Mouse (Mus musculus) adrenal gland, adult 18-20 months (tissue): ENCODE data around the gene Inka2. TPM values are rescaled to one million over a fixed set of nuclear protein-coding genes. Genes with fewer than 3 reads are reported as not detected.
A peak's percentile ranks its signal among the peaks of the same experiment; 100 is the strongest.

ENCODE experiments used
- DNase-seq, 2 experiments: peaks; one replicate each; pipeline ENCODE4 v3.0.0; 2021 to 2022; ENCODE audit warnings: low spot score in 2 of 2
- total RNA-seq, 2 experiments: library from RNA; stranded (reverse); gene quantifications; 1 replicate in 1 of 2; 2 replicates in 1 of 2; pipeline ENCODE4 v1.2.3; 2021

Gene Inka2
- total RNA-seq, 2 experiments from 2014 or later, result 3.8 to 3.9 TPM

DNA sequence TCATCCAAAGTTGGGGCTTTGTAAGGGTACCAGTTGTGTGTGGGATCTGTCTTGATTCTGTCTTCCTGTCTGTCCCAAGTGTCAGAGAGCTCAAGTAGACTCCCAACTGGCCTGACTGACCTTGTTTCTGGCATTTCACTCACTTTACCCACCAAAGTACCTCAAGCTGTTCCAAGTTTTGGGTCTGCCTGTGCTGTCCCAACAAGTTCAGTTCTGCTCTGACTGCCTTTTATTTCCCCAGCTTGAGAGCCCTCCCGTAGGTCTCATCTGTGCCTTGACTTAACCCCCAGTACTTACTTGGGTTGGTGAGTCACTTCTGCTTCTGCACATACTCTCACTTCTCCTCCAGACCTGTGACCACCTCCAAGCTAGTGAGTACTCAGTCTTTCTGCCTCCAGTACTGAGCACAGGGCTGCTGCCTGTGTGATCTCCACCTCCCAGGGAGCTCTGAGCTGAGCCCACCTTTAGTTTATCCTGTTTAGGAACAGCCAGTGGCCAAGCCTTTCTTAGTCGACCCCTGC, 17.3 kb downstream of the Inka2 start:
- no peak for DNase-seq

DNA sequence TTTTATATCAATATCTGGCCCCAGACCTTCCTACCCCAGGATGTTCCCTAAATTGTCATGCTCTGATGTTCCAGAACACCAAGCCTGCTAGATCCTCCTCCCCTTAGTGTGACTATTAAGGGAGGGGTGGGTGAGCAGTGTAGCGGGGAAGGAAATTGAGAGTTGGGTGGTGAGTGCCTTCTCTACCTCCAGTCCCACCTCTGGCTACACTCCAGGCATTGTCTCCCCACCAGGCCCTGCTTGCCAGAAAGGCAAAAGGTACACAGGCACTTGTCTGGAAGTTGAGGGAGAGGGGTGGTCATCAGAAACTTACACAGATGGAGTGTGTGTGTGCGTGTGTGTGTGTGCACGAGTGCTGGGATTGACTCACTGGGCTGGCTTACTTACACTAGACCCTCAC, 18.1 kb downstream of the Inka2 start:
- no peak for DNase-seq

DNA sequence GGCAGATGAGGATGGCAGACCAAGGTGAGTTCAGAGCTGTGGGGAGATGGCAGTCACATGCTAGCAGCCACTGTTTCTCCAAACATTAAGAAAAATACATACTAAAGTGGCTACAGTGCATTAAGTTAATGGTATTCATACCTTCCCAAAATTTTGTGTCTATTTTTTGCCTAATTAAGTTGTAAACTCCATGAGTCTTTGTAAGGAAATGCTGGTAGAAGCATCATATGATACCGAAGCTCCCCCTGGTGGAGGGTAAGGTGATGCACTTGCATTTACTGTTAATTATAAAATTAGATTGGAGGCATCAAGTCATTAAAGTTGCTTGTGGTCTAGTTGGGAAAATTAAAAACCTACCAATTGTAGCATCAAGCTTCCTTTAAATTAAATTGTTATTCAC, 21.6 kb downstream of the Inka2 start:
- DNase-seq, result peak; percentile 45 to 59

DNA sequence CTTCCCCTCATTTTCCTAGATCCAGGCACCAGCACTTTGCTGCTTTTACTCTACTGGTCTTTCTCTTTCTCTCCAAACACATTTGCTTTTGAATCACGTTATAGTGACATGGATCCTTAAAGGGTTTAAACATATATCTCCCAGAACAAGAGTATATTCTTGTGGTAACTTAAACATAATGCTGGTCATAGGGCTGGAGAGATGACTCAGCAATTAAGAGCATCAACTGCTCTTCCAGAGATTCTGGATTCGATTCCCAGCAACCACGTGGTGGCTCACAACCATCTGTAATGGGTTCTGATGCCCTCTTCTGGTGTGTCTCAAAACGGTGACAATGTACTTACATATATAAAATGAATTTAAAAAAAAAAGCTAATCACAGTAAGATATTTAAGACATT, 28.0 kb downstream of the Inka2 start:
- no peak for DNase-seq

DNA sequence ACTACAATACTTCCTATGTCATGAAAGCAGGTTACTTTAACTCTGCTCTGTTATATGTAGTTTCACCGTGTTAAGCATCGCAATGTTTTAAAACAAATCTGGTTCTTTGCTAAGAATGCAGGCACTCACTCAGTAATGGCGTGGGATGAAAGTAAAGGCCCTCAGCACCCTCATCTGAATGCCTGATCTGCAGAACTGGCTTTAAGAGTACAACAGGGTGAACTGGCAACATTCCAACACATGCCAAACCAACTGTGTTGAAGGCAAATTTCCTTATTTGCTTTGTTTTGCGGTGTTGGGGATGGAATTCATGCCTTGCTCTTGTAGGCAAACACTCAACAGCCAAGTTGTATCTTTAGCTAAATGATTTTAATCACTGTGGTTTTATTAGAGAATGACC, 29.1 kb downstream of the Inka2 start:
- DNase-seq, result no peak

DNA sequence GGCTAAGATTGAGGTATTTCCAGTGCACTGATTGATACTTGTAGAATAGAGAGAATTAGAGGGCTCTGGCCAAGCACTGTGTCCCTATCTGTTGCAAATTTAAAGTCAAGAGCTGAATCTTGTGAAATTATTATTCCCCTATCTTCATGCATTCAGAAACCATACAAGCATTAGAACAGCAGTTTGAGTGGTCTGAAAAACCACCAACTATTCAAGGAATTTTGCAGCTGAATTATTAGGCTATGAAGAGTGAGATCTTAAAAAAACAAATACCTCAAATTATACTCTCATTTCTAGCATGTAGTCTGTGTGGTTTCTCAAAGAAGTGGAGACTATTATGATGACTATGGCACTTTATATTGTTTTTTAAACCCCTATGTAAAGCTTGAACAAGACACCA, 30.9 kb downstream of the Inka2 start:
- DNase-seq, result no peak

DNA sequence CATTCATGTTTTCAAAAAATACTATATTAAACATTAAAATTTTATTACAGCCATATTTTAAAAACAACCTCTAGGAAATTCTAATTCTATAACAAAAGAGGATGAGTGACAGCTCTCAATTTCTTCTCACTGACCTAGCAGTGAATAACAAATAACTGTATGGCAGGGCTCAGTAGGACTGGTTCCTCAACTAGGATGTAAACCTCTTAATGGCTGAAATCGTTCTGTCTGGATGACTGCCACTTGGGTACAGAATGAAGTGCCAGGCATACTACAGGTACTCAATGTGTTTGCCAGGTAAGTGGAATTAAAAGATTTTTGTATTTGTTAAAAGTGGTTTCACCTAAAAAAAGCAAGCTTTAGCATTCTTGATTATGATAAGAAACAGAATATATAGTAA, 31.7 kb downstream of the Inka2 start:
- no peak for DNase-seq

DNA sequence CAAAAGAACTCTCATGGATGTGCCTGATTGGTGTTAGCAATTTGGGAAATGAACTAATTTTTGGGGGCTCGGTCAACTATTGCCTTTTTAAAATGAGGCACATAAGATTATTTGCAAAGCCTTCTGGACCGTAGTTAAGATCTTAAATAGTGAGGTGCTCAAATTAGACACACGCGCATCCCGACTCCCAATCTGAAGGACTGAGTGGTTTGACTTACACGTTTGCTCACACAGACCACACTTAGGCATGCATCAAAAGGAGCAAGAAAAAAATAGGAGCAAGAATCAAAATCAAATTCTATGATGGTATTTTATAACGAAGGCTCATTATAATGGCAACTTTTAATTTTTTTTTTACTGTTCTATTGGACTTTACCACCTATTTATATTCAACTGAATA, 32.7 kb downstream of the Inka2 start:
- DNase-seq, result no peak

DNA sequence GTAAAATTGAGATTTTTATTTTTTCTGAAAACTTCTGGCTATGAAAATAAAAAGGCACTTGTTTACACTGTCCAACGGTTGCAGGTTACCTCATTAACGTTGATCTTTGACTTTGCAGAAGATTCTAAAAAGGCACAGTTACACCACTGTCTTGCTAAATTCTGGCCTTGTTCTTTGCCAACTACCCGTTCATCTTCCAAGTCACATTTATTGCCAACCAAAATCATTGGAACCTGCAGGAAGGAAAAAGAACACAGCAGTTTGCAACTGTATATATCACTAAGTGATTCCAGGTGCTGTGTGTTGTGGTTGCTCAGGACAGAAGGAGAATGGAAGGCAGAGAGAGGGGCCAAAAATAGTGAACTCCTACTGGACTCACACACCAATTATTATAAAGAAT, 33.3 kb downstream of the Inka2 start:
- DNase-seq, result no peak

DNA sequence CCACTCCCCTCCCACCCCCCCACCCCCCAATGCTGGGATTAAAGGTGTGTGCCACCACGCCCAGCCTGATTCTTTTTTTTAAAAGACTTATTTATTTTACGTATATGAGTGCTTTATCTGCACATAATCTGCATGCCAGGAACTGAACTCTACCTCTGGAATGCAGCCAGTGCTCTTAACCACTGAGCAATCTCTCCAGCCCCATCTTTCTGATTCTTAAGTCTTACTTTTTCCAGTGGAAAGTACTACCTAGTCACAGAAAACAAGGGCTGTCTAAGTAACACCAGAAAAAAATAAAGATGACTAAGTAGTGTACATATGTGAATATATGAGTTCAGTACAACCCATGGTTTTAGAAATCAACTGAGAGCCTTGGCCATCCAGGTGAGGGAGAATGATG, 42.1 kb downstream of the Inka2 start:
- DNase-seq, result no peak

DNA sequence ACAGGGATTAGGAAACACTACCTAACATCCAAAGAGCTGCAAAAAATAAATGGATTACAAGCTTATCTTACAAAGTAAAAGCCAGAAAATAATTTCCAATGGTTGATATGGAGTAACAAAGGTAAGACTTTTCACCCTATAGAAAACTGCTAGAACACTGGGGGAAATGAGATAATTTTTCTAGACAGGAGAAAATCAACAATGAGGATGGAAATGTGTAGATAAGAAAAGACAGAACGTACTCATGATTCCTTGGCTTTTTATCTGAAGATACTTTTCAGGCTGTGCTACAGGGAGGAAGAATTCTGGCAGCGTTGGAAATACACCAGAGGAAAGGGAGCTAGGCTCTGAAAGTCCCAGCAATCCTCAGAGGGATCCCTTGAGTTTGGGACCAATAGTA, 46.4 kb downstream of the Inka2 start:
- DNase-seq, result no peak

DNA sequence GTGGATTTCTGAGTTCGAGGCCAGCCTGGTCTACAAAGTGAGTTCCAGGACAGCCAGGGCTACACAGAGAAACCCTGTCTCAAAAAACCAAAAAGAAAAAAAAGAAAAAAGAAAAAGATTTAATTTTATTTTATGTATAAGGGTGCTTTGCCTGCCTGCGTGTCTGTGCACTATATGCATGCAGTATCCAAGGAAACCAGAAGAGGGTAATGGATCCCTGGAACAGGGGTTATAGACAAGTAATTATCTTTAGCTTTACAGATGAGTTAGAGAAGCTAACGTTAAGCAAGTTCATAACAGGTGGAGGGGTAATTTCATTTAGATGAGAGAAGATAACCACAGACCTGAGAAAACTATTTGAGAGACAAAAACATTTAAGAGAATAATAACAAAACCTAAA, 49.8 kb downstream of the Inka2 start:
- DNase-seq, result no peak

DNA sequence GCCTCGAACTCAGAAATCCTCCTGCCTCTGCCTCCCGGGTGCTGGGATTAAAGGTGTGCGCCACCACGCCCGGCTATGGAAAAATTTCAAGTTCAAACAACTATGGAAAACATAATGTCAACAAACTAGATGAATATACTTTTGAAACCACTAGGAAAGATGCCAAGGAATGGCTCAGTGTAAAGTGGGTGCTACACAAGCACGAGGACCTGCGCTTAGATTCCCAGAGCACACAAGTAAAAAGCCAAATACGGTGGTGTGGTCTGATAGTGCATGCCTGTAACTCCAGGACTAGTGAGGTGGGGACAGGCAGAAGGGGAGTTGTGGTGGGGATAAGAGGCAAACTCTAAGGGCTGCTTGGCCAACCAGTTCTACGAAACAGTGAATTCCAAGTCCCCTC, 50.7 kb downstream of the Inka2 start:
- DNase-seq, result no peak

DNA sequence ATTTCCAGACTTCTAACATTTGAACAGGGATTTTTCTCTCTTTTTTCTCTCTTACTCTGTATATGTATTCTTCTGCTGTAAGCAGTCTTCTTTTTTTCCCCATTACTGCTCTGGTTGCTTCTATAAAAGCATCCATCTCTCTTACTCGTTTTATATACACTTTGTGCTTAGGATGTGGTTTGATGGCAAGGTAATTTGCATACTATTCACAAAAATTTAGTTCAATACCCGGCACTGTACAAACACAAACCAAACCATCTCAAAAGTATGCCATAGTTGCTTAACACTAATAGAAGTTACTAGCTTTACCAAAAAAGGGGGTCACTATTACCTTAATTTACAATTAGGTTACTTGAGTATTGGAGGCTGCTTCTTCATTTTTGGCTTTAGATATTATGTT, 52.1 kb downstream of the Inka2 start:
- no peak for DNase-seq

DNA sequence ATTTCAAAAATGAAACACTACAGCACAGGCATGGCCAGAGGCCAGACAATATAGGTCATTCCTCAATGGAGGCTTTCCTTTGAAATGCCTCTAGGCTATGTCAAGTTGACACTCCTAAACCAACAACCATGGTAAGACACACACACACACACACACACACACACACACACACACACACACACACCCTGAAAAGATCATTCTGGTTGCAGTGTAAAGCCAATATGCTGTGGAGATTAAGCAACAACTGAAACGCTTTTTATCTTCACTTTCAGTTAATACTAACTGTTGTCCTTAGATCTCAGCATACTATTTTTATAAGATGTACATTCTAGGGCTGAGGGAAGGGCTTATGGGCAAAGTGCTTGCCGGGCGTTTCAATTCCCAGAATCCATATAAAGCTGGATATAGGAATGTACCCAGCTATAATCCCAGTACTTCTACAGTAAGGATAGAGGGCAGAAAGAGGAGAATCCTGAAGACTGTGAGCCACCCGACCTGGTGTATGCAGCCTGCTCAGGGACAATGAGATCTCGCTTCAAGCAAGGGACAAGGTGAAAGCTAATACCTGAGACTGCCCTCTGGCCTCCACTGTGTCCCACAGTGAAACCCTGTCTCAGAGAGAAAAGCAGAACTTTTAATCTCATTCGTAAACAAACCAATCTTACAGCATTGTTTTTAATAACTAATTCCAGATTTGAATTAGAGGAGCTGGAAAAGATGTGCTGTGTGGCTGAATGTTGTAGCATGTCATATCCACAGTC, 53.1 kb downstream of the Inka2 start:
- DNase-seq, result no peak

DNA sequence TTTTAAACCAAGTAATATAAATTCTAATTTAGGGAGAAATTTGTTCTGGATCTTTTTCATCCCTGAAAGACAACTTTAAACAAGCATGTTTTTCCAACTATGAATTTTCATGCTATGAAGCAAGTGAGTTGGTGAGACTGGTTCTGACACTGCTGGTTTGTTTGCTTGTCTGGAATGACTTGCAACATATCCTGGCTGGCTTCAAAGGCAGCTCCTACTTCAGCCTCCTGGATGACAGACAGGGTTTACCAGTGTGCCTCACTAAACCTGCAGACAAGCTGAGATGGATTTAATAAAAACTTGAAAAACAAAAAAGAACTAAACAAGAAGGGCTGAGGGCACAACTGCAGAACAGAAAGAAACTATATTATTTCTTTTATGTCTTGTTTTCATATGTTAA, 53.7 kb downstream of the Inka2 start:
- no peak for DNase-seq

DNA sequence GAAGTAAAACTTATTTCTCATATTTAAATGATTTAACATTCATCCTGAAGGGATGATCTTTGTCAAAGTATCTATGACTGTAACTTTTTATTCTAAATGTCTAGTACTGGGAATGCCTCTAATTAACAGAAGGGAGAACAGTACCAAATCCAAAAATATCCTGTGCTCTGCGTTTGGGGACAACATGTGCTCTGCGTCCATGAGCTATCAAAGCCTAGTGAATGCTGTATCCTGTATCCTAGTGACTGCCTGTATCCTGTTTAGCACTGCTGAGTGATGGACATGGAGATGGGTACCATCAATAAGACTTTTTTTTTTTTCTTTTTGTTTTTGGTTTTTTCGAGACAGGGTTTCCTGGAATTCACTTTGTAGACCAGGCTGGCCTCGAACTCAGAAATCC, 54.3 kb downstream of the Inka2 start:
- no peak for DNase-seq

DNA sequence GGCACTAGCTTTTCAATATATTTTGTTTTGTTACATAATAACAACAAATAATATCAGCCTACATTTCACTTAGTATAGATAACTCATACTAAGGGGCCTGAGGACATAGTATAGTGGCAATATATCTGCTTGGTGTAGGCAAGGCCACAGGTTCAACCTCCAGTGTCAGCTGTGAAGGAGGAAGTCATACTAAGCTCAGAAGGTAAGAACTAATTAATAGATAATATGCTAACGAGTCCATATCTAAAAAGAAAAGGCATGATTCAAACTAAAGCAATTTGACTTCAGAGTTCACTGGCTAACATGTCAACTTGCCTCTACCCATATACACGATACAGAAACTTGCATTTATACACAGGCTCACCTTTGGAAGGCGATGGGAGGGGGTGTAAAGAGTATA, 55.7 kb downstream of the Inka2 start:
- DNase-seq, result no peak

DNA sequence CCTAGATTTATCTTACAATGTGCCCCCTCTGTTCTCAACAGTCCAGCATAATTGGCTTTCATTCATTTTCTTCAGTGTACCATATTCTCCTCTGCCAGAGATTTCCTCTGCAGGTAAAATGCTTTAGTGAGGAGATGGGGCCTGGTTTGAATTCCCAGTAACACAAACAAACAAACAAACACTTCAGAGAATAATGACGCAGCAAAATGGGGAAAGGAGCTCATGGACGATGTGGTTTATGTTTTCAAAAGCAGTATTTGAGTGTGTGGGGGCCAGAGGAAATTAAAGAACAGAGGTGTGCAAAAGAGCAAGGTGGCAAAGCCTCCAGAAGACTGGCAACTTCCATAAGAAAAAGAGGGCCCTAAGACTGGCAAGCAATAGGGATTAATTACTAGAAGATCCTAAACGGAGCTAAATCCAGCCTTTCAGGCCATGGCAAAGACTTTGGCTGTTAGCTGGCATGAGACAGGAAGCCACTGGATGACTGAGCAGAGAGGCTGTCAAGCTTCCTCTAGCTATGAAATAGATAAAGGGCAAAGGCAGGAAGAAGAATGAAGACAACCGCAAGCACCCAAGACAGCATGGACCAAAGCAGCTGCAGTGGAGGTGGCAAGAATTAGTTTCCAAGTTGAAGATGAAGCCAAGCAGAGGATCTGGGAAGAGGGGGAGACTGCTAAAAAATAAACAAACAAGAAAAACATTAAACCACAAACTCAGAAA, 58.9 kb downstream of the Inka2 start:
- no peak for DNase-seq

DNA sequence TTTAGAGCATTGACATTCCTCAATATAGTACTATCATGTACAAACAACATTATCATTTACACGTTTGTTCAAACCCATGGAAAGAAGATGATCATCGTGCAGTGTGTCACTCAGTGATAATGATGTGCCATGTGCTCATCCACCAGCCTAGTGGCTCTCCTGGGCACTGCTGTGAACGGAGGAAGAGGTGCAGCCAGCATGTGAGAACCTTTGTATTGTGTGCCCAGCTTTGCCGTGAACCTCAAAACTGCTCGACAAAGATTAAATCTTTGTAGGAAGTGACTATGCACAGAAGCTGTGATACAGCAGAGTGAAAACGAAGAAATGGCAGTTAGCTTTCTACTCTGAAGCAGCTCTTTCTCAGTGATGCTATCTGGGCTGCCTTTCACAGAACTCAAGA, 64.1 kb downstream of the Inka2 start:
- DNase-seq, result no peak

DNA sequence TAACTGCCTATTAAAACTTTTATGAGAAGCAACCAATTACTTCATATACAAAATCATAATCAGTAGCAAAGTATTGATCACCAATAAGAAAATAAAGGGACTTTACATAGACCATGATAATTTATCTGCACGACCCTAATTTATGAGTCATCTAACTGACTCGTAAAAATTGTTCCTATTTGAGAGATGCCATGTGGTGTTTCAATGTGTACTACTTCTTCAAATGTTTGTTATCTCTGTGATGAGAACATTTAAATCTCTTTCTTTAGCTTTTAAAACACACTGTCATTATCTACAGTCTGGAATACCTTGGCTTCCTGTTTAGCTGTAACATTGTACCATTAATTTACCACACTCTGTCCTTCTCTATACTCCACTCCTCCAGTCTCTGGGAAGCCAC, 65.0 kb downstream of the Inka2 start:
- no peak for DNase-seq
